Mouse (Mus musculus) adrenal gland, adult (tissue): Measurements from ENCODE around the gene St3gal3.

Source experiments
- DNase-seq, 2 experiments: peaks; one replicate each; pipeline ENCODE4 v3.0.0; 2022 to 2023; ENCODE audit warnings: low spot score in 1 of 2; ENCODE audit not compliant: inconsistent age in 2 of 2

St3gal3 gene

DNA sequence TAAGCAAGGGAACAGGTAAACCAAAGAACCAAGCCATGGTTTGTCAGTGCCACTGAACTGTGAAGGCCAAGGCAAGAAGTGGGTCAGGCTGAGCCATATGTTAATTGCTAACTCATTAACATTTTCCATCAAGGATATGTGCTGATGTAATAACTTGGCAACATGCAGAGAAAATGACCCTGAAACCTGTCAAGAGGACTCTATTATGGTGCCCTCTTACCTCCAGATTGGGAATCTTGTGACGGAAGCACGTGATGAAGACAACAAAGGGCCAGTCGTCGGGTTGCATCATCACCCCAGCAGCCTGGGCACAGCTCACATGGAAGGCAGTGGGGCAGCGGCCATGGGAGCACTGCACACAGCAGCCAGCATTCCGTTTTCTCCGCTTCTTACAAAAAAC, 9.0 kb upstream of the St3gal3 start:
- DNase-seq, result peak in 1 of 2 experiments; percentile 83

DNA sequence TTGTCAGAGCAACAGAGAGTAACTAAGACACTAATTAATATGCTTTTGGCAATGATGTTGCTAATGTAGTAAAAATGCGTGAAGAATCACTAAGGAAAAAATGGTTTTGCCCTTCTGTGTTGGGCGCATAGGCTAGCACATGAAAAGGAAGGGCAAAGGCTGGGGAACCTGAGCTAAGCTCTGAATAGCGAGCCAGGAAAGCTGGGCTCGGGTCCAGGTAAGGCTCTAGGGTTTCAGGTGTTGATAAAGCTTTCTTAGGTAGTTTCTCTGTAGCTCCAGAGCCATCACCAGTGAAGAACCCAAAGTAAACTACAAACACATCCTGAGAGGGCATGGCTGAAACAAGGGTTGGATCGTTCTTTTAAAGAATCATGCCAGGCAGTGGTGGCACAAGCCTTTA, 6.8 kb upstream of the St3gal3 start:
- no peak for DNase-seq

DNA sequence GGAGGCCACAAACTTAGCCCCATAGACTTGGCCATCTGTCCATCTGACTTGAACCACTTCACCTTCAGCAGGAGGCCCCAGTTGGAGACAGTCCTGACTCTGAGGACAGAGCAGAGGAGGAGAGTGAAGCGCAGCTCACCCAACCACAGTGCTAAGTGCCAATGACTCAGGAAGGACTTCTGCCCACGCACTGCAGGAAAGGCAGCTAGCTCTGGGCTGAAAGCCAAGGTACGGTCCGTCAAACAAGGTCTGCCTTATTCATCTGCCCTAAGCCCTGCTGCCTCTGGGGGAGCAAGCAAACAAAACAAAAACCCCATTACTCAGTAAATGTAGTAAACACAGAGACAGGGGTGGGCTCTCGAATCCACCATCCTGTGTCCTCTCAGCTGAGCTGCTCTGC, 4.2 kb upstream of the St3gal3 start:
- peak; percentile 87 to 94 for DNase-seq

DNA sequence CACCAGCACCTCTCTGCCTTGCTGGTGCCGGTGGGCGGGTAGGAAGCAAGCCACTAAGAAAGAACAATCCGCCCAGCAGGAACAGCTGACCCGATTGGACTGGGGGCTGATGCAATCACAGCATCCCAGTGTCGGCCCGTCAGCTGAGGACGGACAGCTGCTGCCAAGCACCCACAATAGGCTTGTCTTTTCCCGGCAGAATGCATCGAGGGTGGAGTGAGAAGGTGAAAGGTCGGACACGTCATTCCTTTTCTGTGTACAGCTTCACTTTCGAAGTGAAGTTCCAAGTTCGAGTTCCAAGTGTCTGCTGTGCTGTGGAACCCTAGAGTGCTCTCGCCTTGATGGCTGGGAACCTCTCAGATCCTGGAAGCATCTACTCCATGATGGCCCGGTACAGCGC, 3.1 kb upstream of the St3gal3 start:
- DNase-seq, result no peak

DNA sequence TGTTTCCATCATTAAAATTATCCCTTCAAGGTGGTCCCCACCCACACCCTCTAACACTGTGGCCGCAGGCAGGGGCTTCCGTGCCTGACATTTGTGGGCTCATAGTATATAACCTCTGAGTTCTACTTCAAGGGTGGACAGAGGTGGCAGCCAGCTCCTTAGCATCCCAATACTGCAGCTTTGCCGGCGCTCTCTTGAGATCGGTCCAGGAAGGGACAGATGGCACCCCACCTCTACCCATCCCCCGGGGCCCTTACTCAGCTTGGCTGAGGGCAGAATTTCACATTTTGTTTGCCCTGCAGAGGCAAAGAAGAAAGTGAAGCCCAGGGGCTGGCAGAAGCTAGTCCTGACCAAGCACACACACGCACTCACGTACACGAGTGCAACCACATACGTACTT, 2.6 kb upstream of the St3gal3 start:
- DNase-seq, result no peak

DNA sequence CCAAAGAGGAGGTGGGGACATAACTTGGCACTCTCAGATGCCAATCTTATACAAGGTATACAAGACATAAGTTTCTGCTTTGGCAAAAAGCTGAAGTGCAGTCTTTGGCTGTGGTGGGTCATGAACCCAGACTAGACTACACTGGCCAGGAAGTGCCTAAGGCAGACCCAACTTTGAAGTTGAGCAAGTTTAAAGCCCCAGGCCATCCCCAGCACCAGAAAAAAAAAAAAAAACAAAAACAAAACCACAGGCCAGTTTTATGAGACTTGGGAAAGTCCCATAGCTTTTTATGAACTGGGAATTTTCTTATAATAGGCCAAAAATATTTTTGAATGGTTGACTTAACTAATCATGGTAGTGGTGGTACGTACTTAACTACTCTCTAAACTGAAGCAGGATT, 700 bp upstream of the St3gal3 start:
- DNase-seq, result no peak

DNA sequence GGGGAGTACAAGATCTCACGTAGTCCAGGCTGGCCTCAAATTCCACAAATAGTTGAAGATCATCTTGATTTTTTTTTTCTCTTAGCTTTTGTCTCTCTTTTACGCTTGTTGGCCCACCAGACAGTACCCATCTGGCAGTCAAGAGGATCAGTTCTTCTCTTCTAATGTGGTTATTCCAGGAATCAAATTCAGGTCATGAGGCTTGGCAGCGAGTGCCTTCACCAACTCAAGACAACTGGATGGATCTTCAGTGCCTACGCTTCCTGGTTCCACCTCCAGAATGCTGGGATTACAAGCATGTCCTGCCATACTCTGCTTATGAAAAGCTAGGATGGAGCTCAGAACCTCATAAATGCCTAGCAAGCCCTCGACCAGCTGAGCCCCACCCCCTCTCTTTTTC, 3.4 kb downstream of the St3gal3 start:
- DNase-seq, result no peak

DNA sequence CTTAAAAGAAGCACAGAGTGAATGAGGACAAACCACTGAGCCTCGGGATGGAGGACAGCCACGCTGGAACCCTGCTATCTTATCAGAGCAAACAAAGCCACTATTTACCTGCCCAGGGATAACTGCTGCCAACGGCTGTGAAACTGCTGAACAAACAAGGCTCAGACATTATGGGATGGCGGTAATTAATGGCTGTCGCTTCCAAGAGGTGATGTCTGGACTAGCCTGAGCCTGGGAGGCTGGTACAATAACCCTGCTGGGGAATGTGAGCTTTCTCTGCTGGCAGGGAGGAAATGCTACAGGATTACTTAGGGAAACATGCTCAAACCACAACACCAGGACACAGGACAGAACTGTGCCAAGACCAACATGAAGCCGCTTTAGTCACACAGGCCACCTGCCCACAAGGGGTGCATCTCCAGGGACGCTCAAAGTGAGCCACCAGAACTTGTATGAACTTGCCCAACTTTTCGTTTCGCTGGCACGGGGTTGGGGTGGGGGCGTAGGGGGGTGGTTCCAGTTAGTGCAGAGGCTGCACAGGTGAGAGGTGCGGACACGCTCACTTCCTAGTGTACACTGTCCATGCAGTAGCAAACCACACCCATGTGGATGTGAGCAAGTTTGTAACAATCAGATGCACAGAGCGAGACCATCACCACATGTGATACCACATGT, 11.5 kb downstream of the St3gal3 start:
- DNase-seq, result no peak

DNA sequence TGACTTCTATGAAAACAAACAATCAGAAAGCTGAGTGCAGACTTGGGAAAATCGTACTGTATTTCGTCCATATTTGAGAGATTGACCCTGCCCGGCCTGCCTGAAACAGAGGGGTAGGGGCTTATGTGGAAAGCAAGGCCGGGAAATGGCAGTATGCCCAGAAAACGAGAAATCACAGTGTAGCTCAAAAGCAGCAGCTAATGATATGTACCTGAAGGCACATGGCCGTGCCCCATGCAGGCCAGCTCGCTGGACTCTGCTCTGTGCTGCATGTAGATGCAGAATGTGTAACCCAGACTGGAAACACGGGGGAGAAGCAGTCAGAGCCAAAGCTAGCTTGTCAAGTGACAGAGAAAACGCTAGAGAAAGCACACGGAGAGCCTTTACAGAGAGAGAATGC, 12.6 kb downstream of the St3gal3 start:
- DNase-seq, result no peak

DNA sequence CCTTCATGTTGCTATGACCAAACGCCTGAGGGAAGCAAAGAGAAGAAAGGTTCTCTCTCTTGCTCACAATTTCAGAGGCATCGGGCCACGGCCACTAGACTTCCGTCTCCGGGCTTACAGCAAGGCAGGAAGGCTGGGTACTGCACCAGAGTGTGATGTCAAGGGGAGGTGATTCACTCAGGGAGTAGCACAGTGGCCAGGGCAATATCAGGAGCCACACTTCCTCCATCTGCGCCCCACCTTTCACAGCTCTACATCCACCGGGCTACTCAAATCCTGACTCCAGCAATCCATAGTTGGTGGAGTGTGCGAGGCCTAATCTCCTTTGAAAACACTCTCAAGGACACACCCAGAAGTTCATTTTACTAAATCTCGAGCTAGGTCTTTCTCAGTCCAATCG, 17.1 kb downstream of the St3gal3 start:
- DNase-seq, result no peak

DNA sequence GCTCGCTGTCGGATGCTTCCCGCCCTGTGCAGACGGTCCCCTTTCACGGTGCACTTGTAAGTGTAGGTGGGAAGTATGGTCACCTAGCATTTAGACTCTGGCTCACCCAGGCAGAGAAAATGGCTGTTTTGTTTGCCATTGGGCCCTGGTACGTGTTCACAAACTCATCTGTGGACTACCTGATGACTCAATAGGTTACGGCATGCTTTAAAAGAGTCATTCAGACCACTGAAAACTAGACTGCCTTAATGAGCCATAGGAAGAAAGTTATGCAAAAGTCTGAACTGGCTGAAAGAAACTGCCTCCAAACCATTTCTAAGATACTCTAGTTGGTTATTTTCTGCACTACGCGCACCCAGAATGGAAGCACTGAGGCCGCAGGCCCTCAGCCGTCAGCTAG, 18.6 kb downstream of the St3gal3 start:
- no peak for DNase-seq

DNA sequence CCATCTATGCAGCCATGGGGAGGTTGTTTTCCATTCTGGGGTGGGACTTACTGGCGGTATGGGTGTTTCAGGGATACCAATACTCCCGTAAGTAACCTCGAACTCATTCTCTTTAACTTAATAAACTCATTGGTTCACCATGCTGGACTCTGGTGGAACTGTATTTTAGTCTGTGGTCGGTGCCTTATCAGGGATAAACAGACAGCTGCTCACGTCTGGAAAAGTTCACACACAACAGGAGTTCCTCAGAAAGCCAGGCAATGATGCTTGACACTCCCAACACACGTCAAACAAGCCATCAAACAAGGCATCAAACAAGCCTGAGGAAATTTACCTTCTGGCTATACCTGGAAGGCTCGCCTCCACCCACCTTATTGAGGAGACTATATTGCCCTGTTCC, 19.6 kb downstream of the St3gal3 start:
- DNase-seq, result no peak

DNA sequence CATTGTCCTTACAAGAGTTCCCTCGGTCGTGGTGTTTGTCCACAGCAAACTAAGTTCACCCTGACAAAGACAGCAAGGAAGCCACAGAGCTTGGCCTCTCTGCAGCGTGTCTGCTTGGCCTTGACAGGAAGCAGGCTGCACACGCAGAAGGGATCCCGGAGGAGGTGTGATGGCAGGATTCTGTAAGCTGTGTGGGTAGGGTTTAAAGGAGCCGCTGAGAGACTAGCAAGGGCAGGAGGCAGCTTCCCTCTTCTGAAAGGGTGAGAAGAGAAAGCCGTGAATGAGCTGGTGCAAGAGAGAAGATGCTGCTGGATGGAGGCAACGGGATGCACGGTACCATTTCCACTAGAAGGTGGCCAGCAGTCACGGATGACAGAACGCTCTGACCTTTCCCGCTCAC, 22.1 kb downstream of the St3gal3 start:
- DNase-seq, result peak in 1 of 2 experiments; percentile 33

DNA sequence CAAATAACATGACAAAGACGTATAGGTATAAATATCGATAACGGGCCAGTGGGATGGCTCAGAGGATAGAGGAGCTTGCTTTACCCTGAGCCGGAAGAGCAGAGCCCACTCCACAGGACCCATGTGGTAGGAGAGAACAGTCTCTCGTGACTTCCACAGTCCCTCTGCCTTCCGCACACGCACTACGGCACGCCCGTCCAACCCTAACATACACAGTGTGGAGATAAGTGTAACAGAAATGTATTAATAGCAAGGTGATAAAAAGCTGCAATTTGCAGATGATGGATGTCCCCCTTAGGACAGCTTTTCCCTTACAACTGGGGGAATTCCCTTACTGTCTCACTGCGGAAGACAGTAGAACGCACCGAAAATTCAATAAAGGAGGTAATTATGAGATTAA, 25.1 kb downstream of the St3gal3 start:
- no peak for DNase-seq

DNA sequence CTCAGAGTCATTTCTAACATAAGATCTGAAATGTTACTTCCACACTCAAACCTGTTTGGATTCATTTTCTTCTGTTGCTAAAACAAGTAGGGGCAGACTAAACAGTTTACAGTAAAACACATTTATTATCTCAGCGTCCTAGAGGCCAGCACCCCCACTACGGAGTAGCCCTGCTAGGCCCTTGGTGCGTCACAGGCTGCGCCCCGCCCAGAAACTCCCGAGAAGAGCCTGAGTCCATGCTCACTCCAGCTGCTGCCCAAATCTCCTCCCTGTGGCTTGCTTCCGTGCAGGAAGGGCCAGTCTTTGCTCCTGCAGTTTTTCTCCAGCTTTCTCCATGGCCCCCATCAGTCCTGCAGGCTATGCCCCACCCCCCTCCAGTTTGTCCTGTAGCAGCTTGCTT, 25.9 kb downstream of the St3gal3 start:
- DNase-seq, result no peak

DNA sequence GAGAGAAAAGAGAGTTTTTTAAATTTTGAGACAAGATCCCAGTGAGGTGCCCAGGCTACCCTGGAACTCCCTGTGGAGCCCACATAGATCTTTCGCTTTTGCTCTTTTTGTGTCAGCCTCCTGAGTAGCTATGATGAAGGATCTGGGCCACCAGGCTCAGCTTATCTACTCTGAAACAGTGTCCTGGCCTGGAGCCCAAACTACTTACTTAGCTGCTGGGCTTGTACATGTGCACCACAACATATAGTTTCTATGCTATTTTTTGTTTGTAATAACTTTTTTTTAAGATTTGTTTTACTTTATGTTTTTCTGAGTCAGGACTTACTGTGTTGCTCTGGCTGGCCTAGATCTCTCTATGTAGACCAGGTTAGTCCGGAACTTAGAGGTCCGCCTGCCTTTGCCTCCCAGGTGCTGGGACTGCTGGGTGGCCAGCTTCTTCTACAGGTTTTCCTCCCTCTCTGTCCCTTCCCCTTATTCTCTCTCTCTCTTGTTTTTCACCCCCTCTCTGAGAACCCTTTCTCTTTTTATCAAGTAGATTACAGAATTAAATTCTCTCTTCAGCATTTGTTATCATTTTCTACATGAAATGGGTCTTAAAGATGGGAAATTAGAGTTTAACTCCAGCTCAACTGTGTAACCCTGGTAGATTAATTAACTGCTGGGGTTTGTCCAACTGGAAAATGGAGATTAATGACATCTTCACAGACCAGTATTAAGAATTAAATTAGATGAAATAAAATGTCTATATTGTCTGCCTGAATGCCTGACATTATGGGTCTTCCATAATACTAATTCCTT, 29.3 kb downstream of the St3gal3 start:
- no peak for DNase-seq

DNA sequence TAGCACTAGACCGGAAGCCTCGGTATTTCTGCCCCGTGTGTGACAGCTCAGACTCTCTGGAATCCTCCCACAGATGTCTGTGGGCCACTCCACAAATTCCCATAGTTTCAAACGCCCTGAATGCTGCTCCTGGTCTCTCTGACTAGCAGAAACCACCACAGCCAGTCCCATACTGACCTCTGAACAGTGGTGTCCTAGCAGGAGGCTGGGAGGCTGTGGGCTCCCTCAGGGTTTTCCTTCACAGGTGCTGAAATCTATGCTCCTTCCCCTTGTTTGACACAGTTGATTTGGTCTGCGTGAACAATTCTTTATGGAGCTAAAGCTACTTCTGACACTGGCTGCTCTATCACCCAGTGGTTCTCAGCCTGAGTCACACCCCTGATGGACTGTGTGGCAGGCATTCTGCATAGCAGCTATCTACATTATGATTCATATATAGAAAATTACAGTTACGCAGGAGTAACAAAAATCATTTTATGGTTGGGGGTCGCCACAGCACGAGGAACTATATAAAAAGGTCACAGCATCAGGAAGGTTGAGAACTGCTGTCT, 31.4 kb downstream of the St3gal3 start:
- no peak for DNase-seq

DNA sequence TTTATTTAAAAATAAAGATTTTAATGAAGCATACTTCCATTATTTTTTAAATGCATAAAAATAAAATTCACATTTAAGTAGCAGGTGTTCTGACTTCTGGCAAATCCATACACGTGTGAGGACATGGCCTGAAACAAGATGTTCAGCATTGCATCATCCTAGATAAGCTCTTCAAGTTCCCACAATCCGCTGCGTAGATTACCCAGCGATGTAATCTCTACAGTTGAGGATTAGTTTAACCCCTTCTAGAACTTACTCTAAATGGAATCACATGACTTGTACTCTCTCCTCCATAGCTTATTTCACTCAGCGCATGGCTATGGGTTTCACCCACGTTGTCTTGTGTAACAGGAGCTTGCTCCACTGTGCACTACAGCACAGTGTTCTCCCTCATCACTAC, 33.2 kb downstream of the St3gal3 start:
- DNase-seq, result no peak

DNA sequence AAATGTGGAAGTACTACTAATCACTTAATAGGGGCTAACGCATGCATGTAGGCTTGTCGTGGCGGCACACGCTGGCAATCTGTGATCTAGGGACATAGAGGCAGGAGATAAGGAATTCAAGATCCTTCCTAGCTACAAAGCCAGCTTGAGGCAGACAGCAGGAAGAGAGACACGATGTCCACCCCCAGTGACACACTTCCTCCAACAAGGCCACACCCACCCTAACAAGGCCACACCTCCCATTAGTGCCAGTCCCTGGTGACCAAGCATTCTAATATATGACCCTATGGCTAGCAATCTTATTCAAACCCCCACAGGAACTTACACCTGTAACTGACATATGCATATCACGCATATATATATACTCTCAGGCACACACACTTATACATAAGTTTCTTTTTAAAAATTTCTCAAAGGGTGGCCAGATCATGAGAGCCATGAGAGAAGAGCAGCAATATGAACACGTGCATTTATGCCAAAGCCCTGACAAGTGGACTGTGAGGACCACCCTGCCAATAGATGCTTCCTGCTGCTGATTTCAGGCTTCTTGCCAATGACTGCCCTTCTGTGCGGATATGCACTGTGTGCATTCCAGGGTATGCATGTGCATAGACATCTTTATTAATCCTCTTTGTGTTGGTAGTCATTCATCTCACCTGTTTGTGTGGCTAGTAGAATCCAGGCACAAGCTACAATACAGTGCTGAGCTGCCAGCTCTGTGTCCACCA, 34.9 kb downstream of the St3gal3 start:
- no peak for DNase-seq

DNA sequence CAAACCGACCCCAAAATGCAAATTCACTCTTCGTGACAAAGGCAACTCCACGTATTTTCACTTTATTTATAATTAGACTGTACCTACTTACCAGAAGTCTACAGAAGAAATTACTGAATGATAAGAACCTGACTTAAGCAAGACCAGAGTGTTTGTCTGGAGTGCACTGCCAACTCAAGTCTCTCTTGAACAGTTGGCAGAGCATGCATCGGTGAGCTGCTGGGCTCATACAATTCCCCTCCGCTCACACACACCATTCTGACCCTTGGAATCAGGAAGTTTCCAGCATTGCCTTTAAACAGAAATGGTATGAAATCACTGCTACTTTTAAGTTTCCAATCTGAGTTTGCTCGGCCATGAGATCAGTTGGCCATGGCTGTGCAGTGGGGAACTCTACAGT, 36.1 kb downstream of the St3gal3 start:
- no peak for DNase-seq

DNA sequence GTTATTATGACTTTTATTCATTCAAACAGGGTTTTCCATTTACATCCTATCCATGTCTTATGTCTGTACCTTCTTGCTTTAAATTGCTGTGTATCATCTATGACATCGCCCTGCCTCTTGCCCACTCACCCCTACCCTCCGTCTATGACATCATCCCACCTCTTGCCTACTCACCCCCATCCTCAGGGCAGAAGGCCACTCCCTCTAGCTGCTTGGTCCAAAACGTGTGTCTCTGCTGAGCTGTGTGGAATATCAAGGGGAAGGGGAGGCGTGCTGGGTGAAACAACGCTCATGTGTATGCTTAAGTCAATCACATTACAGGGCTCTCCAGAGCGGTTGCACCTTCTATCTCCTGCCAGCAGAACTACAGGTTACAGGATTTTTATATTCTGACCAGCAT, 38.6 kb downstream of the St3gal3 start:
- DNase-seq, result no peak
